Mouse (Mus musculus) kidney, adult 11 months (tissue): ENCODE data around the gene Smagp.

Experiments used
- DNase-seq: peaks from one replicate; pipeline ENCODE4 v3.0.0; 2022

Smagp gene

DNA sequence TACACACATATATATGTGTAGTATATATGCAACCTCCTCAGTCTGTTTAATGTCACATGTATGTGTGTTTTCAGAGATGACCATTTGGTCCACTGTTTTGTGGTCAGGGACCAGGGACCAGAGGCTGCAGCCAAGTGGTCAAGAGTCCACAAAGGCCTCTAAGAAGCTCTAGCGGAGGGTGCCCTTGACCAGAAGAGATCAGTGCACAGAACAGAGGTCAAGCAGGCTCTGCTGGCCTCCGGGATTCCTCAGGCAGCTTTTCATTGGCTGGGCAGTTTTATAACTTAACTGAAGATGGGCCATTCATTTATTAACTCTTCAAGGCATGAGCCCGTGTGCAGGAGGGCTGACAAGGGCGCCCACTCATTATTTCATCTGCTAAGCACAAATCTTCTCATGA is 49.6 kb downstream of the Smagp start:
- DNase-seq: peak; percentile 91

DNA sequence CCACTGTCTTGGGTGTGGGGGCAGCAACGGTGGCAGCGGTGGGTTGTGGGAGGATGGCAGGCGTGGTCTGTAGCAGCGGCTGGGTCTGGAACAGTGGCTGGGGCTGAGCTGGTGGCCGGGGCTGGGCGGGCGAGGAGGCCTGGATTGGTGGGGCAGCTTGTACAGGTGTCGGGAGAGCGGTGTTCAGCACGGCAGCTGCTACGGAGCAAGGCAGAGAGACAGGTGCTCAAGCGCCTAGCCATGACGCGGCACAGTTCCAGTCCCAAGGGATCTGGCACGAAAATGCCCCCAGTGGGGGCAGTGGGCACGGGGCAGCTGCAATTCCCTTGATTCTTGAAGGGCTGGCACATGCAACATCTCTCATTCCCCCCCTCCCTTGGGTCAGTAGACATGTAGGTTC is 50.8 kb downstream of the Smagp start:
- DNase-seq: no peak

DNA sequence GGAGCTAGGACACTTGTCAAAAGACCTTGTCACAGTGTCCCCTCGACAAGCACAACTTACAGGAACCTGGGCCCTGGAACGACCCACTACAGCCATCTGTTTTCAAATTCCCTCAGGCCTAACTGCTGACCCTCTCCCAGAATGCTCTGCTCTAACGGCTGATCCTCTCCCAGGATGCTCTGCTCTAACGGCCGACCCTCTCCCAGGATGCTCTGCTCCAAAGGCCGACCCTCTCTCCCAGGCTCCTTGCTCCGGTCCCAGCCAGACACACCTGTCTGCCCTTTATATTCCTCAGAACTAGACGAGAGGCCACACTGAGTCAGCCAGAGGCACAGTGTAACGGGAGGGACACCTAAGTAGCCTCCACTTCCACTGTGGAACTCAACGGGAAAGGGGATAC is 56.6 kb downstream of the Smagp start:
- DNase-seq: no peak

DNA sequence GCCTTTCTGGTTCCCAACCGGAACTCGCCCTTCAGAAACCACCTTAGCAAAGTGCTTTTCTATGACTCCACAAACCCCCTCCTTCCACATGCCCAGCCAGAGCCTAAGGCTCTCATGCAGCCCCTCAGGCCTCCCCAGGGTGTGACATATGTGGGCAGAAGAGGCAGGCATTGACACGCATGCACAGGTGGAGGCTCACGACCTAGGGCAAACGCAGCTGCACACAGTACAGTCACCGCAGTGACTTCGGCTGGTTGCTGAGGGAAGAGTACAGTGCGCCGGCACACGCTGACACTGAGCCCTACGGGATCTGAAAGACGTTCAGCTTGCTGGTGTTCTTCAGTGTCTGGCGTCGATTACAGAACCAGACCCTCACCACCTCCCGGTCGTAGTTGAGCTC is 58.8 kb downstream of the Smagp start:
- no peak for DNase-seq

DNA sequence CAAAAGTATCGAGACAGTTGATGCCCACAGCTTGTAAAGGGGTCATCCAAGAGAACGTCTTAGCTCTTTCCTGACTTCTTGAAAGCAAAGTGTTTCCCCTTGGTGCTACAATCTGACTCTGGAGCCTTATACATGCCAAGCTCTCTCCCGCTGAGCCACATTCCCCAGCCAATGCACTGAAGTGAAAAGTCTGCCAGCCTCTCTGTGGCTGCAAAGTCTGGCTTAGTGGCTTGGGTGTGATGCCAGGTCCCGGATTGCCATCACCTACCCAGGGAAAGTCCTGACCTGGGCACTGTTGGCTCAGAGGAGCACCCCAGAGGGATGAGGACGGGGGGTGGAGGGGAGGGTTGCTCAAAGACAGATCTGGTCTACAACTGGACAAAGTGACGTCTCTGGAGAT is 59.9 kb downstream of the Smagp start:
- peak; percentile 37 for DNase-seq

DNA sequence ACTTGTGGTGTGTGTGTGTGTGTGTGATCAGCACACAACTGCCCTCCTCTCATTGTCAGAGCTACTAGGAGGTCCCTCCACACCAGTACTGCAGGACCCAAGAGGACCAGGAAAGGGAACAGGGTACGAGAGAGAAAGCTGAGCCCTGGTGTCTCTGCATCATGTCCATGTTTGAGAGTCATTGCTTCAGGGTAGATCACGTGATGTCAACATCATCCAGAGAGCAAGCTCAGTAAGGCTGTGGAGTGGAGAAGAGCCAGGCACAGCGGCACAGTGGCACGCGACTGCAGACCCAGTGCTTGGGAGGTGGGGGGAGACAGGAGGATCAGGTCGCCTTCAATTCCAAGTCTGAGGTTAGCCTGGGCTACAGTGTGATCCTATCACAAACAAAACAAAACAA is 60.3 kb downstream of the Smagp start:
- no peak for DNase-seq

DNA sequence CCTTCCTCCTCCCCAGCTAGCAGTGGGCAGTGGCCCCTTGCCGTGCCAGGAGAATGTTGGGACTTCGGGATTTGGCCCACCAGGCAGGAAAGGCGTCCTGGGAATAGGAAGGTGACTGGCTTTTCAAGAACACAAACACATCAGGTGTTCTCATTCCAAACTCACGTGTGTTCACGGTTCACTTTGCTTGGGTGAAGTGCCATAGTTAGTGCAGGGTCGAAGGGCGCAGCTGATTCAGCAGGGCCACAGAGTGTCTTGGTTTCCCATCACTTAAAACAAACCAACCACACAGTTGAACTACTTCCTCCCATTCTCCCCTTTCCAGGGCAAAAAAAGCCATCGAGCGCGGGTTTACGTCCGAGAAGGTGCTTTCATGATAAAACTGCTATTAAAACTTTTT is 61.4 kb downstream of the Smagp start:
- DNase-seq: peak; percentile 85

DNA sequence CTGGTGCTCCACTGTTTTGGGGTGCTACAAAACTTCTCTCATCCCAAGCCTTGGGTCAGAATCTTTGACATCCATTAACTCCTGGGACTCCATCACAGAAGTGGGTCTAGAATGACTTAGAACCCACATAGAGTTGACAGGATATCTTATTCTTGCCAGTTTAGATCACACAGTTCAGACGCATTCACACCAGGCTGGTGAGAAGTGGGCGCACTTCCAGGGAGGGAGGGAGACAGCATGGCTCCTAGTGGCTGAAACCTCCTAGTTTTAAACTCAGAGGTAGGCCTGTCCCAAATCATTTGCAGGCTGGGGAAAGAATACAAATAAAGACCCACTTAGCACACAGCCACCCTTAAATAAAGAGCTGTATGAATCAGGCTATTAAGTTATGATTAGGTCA is 62.4 kb downstream of the Smagp start:
- no peak for DNase-seq

DNA sequence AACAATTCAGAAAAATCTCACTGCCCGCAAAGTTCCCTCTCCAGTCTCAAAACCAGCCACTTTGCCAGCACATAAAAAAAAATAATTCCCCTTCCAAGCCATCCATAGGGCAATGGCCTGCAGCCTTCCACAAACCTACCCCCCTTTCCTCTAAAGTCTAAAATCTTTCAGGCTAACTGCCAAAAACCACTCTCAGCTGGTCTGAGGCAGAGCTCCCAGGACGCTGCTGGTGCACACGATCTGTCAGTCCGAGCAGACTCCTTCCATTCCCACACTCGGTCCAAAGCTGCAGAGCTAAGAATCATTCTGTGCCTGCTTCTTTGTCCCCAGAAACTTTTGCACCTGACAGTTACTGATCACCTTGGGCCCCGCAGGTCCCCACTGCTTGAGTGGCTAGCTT is 62.8 kb downstream of the Smagp start:
- peak; percentile 57 for DNase-seq
